Mouse (Mus musculus) midbrain, postnatal 0 days (tissue): ENCODE data around the gene Gas2l1. TPM values are rescaled to one million over a fixed set of nuclear protein-coding genes. Genes with fewer than 3 reads are reported as not detected.

Experiments
- ATAC-seq: fragments of 200-750 bp; cut with Nextera tagmentation; 2 replicates; pipeline ENCODE4 v1.8.0; 2017; ENCODE audit warnings: moderate number of reproducible peaks, mild to moderate bottlenecking, moderate TSS enrichment, moderate library complexity; ENCODE audit not compliant: low FRiP score
- DNase-seq: peaks from one replicate; pipeline ENCODE4 v3.0.0-alpha.2; 2015; ENCODE audit warnings: low spot score
- H3K27ac ChIP-seq: fragments of 300-500 bp; sonication (generic); 2 replicates; pipeline ENCODE4 v1.5.1; 2014; ENCODE audit warnings: low read depth, mild to moderate bottlenecking, low read length, mixed read lengths
- H3K27me3 ChIP-seq: fragments of 300-500 bp; sonication (generic); 2 replicates; pipeline ENCODE4 v1.6.1; 2014; ENCODE audit warnings: low read length, control low read depth, mixed read lengths; ENCODE audit not compliant: insufficient read depth
- H3K36me3 ChIP-seq: fragments of 300-500 bp; sonication (generic); 2 replicates; pipeline ENCODE4 v1.6.1; 2014; ENCODE audit warnings: low read length, control low read depth, mixed read lengths; ENCODE audit not compliant: insufficient read depth
- H3K4me1 ChIP-seq: fragments of 300-500 bp; sonication (generic); 2 replicates; pipeline ENCODE4 v1.6.1; 2014; ENCODE audit warnings: mild to moderate bottlenecking, control low read depth, antibody characterized with exemption, low read length, mixed read lengths; ENCODE audit not compliant: insufficient read depth
- H3K4me2 ChIP-seq: fragments of 300-500 bp; sonication (generic); 2 replicates; pipeline ENCODE4 v1.6.1; 2014; ENCODE audit warnings: low read depth, mild to moderate bottlenecking, low read length, mixed read lengths; ENCODE audit not compliant: poor library complexity, severe bottlenecking
- H3K4me3 ChIP-seq: fragments of 300-500 bp; sonication (generic); 2 replicates; pipeline ENCODE4 v1.5.1; 2014; ENCODE audit warnings: low read depth, mild to moderate bottlenecking, low read length, moderate library complexity
- H3K9ac ChIP-seq: fragments of 300-500 bp; sonication (generic); replicated peaks from 2 replicates; pipeline ENCODE4 v1.6.1; 2014; ENCODE audit warnings: mild to moderate bottlenecking, low read length, moderate library complexity, mixed read lengths; ENCODE audit not compliant: poor library complexity, severe bottlenecking
- H3K9me3 ChIP-seq: fragments of 300-500 bp; sonication (generic); 2 replicates; pipeline ENCODE4 v1.6.1; 2016; ENCODE audit warnings: low read length, control low read depth
- CTCF ChIP-seq: IDR thresholded peaks from 2 replicates; pipeline ENCODE4 v1.5.1; 2016; ENCODE audit warnings: antibody characterized with exemption, mild to moderate bottlenecking
- WGBS: fragments of 180-500 bp; shearing (Covaris S2); extraction: QIAGEN DNeasy Blood & Tissue Kit; methylation state at CpG from one replicate; pipeline ENCODE4 v1.1.7; 2014; 5-methylcytosine and 5-hydroxymethylcytosine counted together
- polyA plus RNA-seq: library from polyadenylated mRNA; unstranded; fragments of >200 nt; fragmentation: Nextera tagmentation; extraction: Ambion mirVana; gene quantifications from 2 replicates; pipeline ENCODE4 v1.2.1, GENCODE M21; 2015
- total RNA-seq: library from RNA; depleted of rRNA; stranded (reverse); fragments of >200 nt; gene quantifications from 2 replicates; pipeline ENCODE4 v1.2.3, GENCODE M21; 2014

Gas2l1 gene
- total and polyA plus RNA-seq, 2 experiments from 2014 or later = 17.6 to 43.8 TPM

- Histone ChIP-seq H3K27ac (no peak overlapping the region), H3K27me3 (no peaks in the 10 kb centered on the region), H3K9ac (no peak overlapping the region), H3K4me2 (no peak overlapping the region), H3K4me1 (no peaks in the 10 kb centered on the region), H3K4me3 (no peak overlapping the region), H3K36me3 (peaks cover 93% of the 10 kb centered on the region), H3K9me3 (no peaks in the 10 kb centered on the region)
- ATAC-seq = no peak
- peak; percentile 55 for DNase-seq
- TF ChIP-seq CTCF = no peak
- WGBS = 91% methylated on average over 4 of the region's 4 CpGs
Observed at GRCm38 (mm10) chr11:5035421-5035820, 29.7 kb downstream of the Gas2l1 start.

- Histone ChIP-seq H3K27me3 (no peaks in the 10 kb centered on the region), H3K9me3 (no peaks in the 10 kb centered on the region), H3K4me3 (no peak overlapping the region), H3K4me1 (no peaks in the 10 kb centered on the region), H3K27ac (no peak overlapping the region), H3K9ac (no peak overlapping the region), H3K4me2 (no peak overlapping the region), H3K36me3 (peaks cover 83% of the 10 kb centered on the region)
- DNase-seq (peak; percentile 42), ATAC-seq (no peak)
- TF ChIP-seq CTCF = no peak
- 86% methylated on average over 3 of the region's 3 CpGs for WGBS
Observed at GRCm38 (mm10) chr11:5033136-5033535, 32.0 kb downstream of the Gas2l1 start.

DNA sequence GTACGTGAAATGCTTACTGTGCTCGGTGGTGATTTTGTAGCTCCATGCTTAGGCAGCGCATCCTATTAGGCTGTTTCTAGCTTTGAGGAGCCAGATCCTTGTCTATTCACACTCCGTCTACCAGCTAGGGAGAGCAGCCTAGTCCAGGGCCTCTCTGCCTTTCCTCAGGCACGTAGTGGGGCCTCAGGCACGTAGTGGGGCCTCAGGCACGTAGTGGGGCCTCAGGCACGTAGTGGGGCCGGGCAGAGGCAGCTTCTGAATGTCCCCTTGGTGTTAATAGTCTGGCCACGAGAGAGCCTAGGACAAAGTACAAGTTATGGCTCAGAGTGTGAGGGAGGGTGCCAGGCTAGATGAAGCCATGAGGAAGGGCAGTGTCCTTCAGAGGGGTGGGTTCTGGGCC lies 32.4 kb downstream of the Gas2l1 start:
- no peaks in the 10 kb centered on the region for H3K27me3 ChIP-seq
- H3K27ac ChIP-seq = no peak overlapping the region
- ATAC-seq (no peak), DNase-seq (no peak)
- no peaks in the 10 kb centered on the region for H3K4me1 ChIP-seq
- H3K4me3 ChIP-seq = no peak overlapping the region
- H3K9ac ChIP-seq = no peak overlapping the region
- TF ChIP-seq CTCF = no peak
- WGBS = 95% methylated on average over 10 of the region's 10 CpGs
- H3K9me3 ChIP-seq = no peaks in the 10 kb centered on the region
- peaks cover 83% of the 10 kb centered on the region for H3K36me3 ChIP-seq
- H3K4me2 ChIP-seq = no peak overlapping the region

DNA sequence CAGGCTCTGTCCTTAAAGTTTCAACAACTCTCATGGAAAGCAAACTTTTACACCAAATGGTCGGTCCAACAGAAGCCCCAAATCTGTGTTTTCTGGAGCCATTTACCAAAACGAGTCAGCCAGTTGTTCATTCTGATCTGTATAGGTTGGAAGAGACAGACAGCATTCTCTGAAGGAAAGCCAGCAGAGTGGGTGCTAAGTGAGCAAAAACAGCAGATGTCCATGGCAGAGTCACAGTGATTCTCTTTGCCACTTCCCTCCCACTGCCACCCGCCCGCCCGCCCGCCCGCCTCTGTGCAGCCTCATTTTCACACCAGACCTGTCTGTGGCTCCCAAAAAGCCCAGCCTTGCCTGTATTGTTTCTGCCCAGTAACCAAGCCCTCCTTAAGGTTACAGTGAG lies 36.9 kb downstream of the Gas2l1 start:
- Histone ChIP-seq H3K36me3 (peaks cover 77% of the 10 kb centered on the region), H3K27me3 (no peaks in the 10 kb centered on the region), H3K9me3 (no peaks in the 10 kb centered on the region), H3K4me2 (no peak overlapping the region), H3K4me1 (no peaks in the 10 kb centered on the region), H3K4me3 (no peak overlapping the region), H3K9ac (no peak overlapping the region), H3K27ac (no peak overlapping the region)
- WGBS = 95% methylated on average over 7 of the region's 7 CpGs
- no peak for TF ChIP-seq CTCF
- ATAC-seq = no peak
- DNase-seq = no peak

DNA sequence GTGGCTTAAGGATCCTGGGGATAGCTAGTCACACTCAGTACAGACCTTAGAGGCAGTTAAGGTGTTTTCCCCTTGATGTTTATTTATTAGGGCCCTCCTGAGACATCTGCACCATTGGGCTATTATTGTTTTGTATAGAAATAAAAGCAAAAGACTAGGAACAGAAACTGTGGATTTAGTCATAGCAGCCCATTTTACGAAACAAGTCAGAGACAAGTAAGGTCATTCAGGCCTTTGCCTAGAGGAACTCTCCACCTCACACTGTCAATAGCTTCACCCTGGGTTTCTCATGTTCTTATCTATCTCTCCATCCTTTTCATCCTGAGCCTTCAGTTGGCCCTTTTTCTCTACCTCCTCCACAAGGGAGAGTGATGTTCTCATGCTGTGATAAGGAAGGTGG lies 40.0 kb downstream of the Gas2l1 start:
- H3K4me2 ChIP-seq = no peak overlapping the region
- no peak overlapping the region for H3K27ac ChIP-seq
- TF ChIP-seq CTCF = no peak
- DNase-seq (no peak), ATAC-seq (no peak)
- no peak overlapping the region for H3K9ac ChIP-seq
- no peak overlapping the region for H3K4me3 ChIP-seq
- 95% methylated on average over 1 of the region's 1 CpGs for WGBS
- no peaks in the 10 kb centered on the region for H3K4me1 ChIP-seq
- H3K27me3 ChIP-seq = no peaks in the 10 kb centered on the region
- H3K9me3 ChIP-seq = no peaks in the 10 kb centered on the region
- H3K36me3 ChIP-seq = peaks cover 62% of the 10 kb centered on the region

DNA sequence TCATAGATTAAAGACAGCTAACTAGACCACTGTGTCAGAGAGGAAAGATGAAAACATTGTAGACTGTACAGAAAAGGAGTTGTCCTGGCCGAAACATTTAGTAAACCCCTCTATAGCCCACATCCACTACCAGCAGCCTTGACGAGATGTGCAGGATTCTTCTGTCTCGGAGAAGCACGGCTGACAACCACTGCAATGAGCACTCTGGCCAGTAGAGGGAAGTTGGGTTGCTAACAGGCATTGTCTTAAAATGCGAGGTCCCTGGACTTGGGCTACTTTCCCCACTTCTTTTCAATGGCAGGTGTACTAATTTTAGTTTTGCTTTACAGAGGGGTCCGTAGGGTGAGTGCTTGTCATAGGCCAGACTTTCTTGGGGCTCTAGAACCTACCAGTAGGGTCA lies 47.6 kb downstream of the Gas2l1 start:
- peaks cover 72% of the 10 kb centered on the region for H3K36me3 ChIP-seq
- TF ChIP-seq CTCF = peak; percentile 64
- H3K27me3 ChIP-seq = no peaks in the 10 kb centered on the region
- no peaks in the 10 kb centered on the region for H3K4me1 ChIP-seq
- no peaks in the 10 kb centered on the region for H3K9me3 ChIP-seq
- H3K27ac ChIP-seq = no peak overlapping the region
- 56% methylated on average over 6 of the region's 6 CpGs for WGBS
- no peak overlapping the region for H3K9ac ChIP-seq
- DNase-seq (peak; percentile 46), ATAC-seq (no peak)
- H3K4me2 ChIP-seq = no peak overlapping the region
- no peak overlapping the region for H3K4me3 ChIP-seq
